Mouse (Mus musculus): ENCODE data around the gene Ubash3a. TPM values are rescaled to one million over a fixed set of nuclear protein-coding genes. Genes with fewer than 3 reads are reported as not detected.

Gene Ubash3a
- polyA plus RNA-seq, 2 experiments = 8.4 to 11.8 TPM

DNA sequence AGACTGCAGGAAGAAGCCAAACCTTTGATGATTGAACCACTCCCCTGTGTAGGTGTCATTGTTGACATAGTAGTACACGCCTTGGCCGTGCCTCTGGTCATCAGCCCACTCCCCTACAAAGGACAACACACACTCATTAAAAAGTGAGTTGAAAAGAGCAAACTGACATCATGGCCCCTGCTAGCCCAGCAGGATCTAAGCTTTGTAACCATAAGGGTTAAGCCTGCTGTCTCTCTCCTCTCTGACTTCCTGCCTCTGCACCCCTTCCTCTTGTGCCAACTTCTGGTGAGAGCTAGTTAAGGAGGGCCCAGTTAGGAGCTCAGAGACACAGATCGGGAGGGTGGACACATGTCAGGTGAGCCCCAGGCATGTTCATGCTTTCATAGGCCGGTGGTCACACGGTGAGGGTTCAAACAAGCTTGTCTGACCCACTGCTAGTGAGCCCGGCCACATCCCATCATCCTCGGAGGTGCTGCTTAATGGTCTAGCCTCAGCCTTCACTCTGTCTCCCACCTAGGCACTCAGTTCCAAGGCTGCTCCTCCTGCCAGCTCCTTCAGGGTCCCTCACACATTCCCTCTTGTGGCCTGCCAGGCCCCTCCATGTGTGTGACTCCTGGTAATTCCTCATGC lies 58.8 kb downstream of the Ubash3a start:
- whole genome bisulfite sequencing (ENCODE audit: insufficient replicate concordance) = 55% methylated on average over 7 of the region's 7 CpGs
- Histone ChIP-seq H3K4me3 (ENCODE audit: insufficient read depth in 1 of 2, low read depth in 2 of 2, low read length in 2 of 2) (no peak overlapping the region), H3K9me3 (ENCODE audit: control insufficient read depth, low read length) (no peaks in the 10 kb centered on the region), H3K27me3 (ENCODE audit: control insufficient read depth, insufficient read depth, low read length) (no peaks in the 10 kb centered on the region), H3K27ac (no peak overlapping the region), H3K9ac (replicated peaks) (no peak overlapping the region), H3K4me2 (ENCODE audit: low read depth) (no peak overlapping the region), H3K36me3 (replicated peaks; ENCODE audit: control insufficient read depth, insufficient read depth, low read depth) (no peaks in the 10 kb centered on the region), H3K4me1 (replicated peaks; ENCODE audit: control insufficient read depth in 2 of 2, insufficient read depth in 2 of 2, low read length in 1 of 2) (no peaks in the 10 kb centered on the region)
- TF ChIP-seq CTCF (IDR thresholded peaks at IDR 0.05; ENCODE audit: low read depth) = no peak
- TF ChIP-seq EP300 (IDR thresholded peaks at IDR 0.05; ENCODE audit: low read depth) = no peak
- ATAC-seq (ENCODE audit: insufficient read depth) (no peak), DNase-seq (ENCODE audit: low read depth in 3 of 3, low spot score in 3 of 3) (no peak)

DNA sequence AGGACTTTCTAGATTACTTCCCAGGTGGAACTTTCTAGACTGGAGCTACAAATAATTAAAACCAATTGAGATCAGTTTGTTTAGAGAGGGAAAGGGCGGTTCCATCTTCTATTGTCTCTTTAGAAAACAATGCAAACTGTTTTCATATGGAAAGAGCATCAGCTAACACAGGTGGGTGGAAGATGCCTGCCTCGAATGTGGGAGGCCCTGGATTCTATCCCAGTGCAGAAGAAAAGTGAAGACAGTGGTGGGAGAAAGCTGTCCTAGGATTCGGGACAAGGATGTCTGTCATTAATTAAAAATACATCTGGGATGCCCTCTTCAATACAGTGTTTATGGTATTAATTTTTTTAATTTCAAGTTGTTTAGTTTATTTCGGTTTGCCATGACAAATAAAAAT lies 59.5 kb downstream of the Ubash3a start:
- TF ChIP-seq EP300 (IDR thresholded peaks at IDR 0.05; ENCODE audit: low read depth) (no peak), CTCF (IDR thresholded peaks at IDR 0.05; ENCODE audit: low read depth) (no peak)
- Histone ChIP-seq H3K36me3 (replicated peaks; ENCODE audit: control insufficient read depth, insufficient read depth, low read depth) (no peaks in the 10 kb centered on the region), H3K4me1 (replicated peaks; ENCODE audit: control insufficient read depth in 2 of 2, insufficient read depth in 2 of 2, low read length in 1 of 2) (no peaks in the 10 kb centered on the region), H3K9ac (replicated peaks) (no peak overlapping the region), H3K9me3 (ENCODE audit: control insufficient read depth, low read length) (no peaks in the 10 kb centered on the region), H3K27me3 (ENCODE audit: control insufficient read depth, insufficient read depth, low read length) (no peaks in the 10 kb centered on the region), H3K4me2 (ENCODE audit: low read depth) (no peak overlapping the region), H3K4me3 (ENCODE audit: insufficient read depth in 1 of 2, low read depth in 2 of 2, low read length in 2 of 2) (no peak overlapping the region), H3K27ac (no peak overlapping the region)
- 49% methylated on average over 4 of the region's 4 CpGs for WGBS (ENCODE audit: insufficient replicate concordance)
- no peak for DNase-seq (ENCODE audit: low read depth in 3 of 3, low spot score in 3 of 3)
- ATAC-seq (ENCODE audit: insufficient read depth) = no peak

DNA sequence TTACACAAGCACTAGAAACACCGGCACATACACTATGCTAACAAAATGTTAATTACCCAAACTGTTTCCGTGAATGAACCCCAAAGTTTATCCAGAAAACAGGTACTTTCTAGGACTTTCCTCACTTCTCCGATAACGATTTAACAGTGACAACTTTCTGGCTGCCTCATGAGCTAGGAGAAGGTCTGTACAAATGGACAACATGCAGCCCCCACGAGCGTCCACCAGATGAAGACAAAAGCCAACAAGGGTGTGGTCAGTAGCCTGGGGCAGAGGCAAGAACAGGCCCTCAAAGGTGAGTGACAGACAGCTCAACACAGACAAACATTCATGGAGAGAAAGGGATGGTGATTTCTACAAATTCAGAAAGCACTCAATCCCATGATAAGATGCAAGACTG lies 59.9 kb downstream of the Ubash3a start:
- Histone ChIP-seq H3K36me3 (replicated peaks; ENCODE audit: control insufficient read depth, insufficient read depth, low read depth) (no peaks in the 10 kb centered on the region), H3K4me1 (replicated peaks; ENCODE audit: control insufficient read depth in 2 of 2, insufficient read depth in 2 of 2, low read length in 1 of 2) (no peaks in the 10 kb centered on the region), H3K9me3 (ENCODE audit: control insufficient read depth, low read length) (no peaks in the 10 kb centered on the region), H3K27ac (no peak overlapping the region), H3K27me3 (ENCODE audit: control insufficient read depth, insufficient read depth, low read length) (no peaks in the 10 kb centered on the region), H3K9ac (replicated peaks) (no peak overlapping the region), H3K4me2 (ENCODE audit: low read depth) (no peak overlapping the region), H3K4me3 (ENCODE audit: insufficient read depth in 1 of 2, low read depth in 2 of 2, low read length in 2 of 2) (no peak overlapping the region)
- TF ChIP-seq CTCF (IDR thresholded peaks at IDR 0.05; ENCODE audit: low read depth) (no peak), EP300 (IDR thresholded peaks at IDR 0.05; ENCODE audit: low read depth) (no peak)
- 68% methylated on average over 6 of the region's 6 CpGs for WGBS (ENCODE audit: insufficient replicate concordance)
- DNase-seq (ENCODE audit: low read depth in 3 of 3, low spot score in 3 of 3) = no peak
- ATAC-seq (ENCODE audit: insufficient read depth) = no peak

DNA sequence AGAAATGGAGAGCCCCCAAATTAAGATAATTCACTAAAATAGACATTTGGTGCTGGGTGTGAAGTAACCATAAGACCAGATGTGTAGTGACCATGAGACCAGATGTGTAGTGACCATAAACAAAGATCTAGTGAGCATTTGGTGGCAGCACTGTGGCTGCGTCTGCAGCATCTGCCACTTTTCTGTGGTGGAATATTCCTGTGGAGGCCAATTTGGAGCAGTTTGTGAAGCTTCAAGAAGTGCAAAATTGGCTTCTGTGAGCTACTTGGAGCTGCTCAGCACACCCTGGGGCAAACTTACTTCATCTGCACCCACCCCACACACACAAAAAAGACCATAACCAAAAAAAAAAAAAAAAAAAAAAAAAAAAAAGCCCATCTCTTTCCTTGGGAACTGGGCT lies 60.3 kb downstream of the Ubash3a start:
- no peak overlapping the region for H3K4me3 ChIP-seq (ENCODE audit: insufficient read depth in 1 of 2, low read depth in 2 of 2, low read length in 2 of 2)
- DNase-seq (ENCODE audit: low read depth in 3 of 3, low spot score in 3 of 3) (no peak), ATAC-seq (ENCODE audit: insufficient read depth) (no peak)
- WGBS (ENCODE audit: insufficient replicate concordance) = 89% methylated on average over 1 of the region's 1 CpGs
- H3K27ac ChIP-seq = no peak overlapping the region
- no peaks in the 10 kb centered on the region for H3K27me3 ChIP-seq (ENCODE audit: control insufficient read depth, insufficient read depth, low read length)
- H3K4me2 ChIP-seq (ENCODE audit: low read depth) = no peak overlapping the region
- no peaks in the 10 kb centered on the region for H3K36me3 ChIP-seq (replicated peaks; ENCODE audit: control insufficient read depth, insufficient read depth, low read depth)
- H3K4me1 ChIP-seq (replicated peaks; ENCODE audit: control insufficient read depth in 2 of 2, insufficient read depth in 2 of 2, low read length in 1 of 2) = no peaks in the 10 kb centered on the region
- TF ChIP-seq CTCF (IDR thresholded peaks at IDR 0.05; ENCODE audit: low read depth) (no peak), EP300 (IDR thresholded peaks at IDR 0.05; ENCODE audit: low read depth) (no peak)
- no peak overlapping the region for H3K9ac ChIP-seq (replicated peaks)
- no peaks in the 10 kb centered on the region for H3K9me3 ChIP-seq (ENCODE audit: control insufficient read depth, low read length)

DNA sequence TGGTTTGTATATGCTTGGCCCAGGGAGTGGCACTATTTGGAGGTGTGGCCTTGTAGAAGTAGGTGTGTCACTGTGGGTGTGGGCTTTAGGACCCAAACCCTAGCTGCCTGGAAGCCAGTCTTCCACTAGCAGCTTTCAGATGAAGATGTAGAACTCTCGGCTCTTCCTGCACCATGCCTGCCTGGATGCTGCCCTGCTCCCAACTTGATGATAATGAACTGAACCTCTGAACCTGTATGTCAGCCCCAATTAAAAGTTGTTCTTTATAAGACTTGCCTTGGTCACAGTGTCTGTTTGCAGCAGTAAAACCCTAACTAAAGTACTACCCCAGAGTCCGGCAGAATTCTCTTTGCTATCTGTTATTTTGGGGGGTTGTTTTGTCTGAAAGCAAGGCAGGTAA lies 62.1 kb downstream of the Ubash3a start:
- Histone ChIP-seq H3K4me2 (ENCODE audit: low read depth) (no peak overlapping the region), H3K9ac (replicated peaks) (no peak overlapping the region), H3K9me3 (ENCODE audit: control insufficient read depth, low read length) (no peaks in the 10 kb centered on the region), H3K36me3 (replicated peaks; ENCODE audit: control insufficient read depth, insufficient read depth, low read depth) (no peaks in the 10 kb centered on the region), H3K27me3 (ENCODE audit: control insufficient read depth, insufficient read depth, low read length) (no peaks in the 10 kb centered on the region), H3K27ac (no peak overlapping the region), H3K4me1 (replicated peaks; ENCODE audit: control insufficient read depth in 2 of 2, insufficient read depth in 2 of 2, low read length in 1 of 2) (no peaks in the 10 kb centered on the region), H3K4me3 (ENCODE audit: insufficient read depth in 1 of 2, low read depth in 2 of 2, low read length in 2 of 2) (no peak overlapping the region)
- WGBS (ENCODE audit: insufficient replicate concordance) = 61% methylated on average over 2 of the region's 2 CpGs
- TF ChIP-seq CTCF (IDR thresholded peaks at IDR 0.05; ENCODE audit: low read depth) = no peak
- no peak for TF ChIP-seq EP300 (IDR thresholded peaks at IDR 0.05; ENCODE audit: low read depth)
- no peak for DNase-seq (ENCODE audit: low read depth in 3 of 3, low spot score in 3 of 3)
- no peak for ATAC-seq (ENCODE audit: insufficient read depth)

Data from liver, embryonic 14.5 days (tissue).